Mouse (Mus musculus): ENCODE measurements around the gene Ptrh1. TPM values are rescaled to one million over a fixed set of nuclear protein-coding genes. Genes with fewer than 3 reads are reported as not detected.

The Ptrh1 gene
- polyA plus RNA-seq, 1 experiment from 2014 or later: 5.2 TPM

GRCm38 (mm10) chr2:32759001-32759400 is 16.6 kb upstream of the Ptrh1 start:
- Histone ChIP-seq H3K27me3 (ENCODE audit: low read depth, poor library complexity, severe bottlenecking) (peaks cover 19% of the 10 kb centered on the region), H3K27ac (replicated peaks) (no peak overlapping the region), H3K4me1 (peaks cover 22% of the 10 kb centered on the region), H3K4me3 (0 out of 2 replicates have a peak overlapping the region, but pooled peaks have one; percentile 4), H3K36me3 (peaks cover 50% of the 10 kb centered on the region), H3K9me3 (replicated peaks) (no peaks in the 10 kb centered on the region)
- 87% methylated on average over 2 of the region's 2 CpGs for WGBS
- no peak for DNase-seq (ENCODE audit: low spot score)

DNA sequence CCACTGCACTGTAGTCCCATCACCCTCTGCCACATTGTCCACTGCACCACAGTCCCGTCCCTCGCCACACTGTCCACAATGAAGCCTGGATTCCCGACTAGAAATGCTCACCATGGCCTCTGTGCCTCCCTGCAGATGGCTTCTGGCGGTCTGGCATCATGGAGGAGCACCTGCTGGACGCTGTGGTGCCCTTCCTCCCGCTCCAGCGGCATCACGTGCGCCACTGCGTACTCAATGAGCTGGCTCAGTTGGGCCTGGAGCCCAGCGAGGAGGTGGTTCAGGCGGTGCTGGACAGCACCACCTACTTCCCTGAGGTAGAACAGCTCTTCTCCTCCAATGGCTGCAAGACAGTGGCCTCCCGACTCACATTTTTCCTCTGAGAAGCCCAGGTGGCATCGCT is 14.2 kb upstream of the Ptrh1 start:
- Histone ChIP-seq H3K27me3 (ENCODE audit: low read depth, poor library complexity, severe bottlenecking) (no peaks in the 10 kb centered on the region), H3K36me3 (peaks cover 39% of the 10 kb centered on the region), H3K4me3 (no peak overlapping the region), H3K27ac (replicated peaks) (no peak overlapping the region), H3K9me3 (replicated peaks) (no peaks in the 10 kb centered on the region), H3K4me1 (peaks cover 22% of the 10 kb centered on the region)
- 88% methylated on average over 14 of the region's 14 CpGs for WGBS
- no peak for DNase-seq (ENCODE audit: low spot score)

DNA sequence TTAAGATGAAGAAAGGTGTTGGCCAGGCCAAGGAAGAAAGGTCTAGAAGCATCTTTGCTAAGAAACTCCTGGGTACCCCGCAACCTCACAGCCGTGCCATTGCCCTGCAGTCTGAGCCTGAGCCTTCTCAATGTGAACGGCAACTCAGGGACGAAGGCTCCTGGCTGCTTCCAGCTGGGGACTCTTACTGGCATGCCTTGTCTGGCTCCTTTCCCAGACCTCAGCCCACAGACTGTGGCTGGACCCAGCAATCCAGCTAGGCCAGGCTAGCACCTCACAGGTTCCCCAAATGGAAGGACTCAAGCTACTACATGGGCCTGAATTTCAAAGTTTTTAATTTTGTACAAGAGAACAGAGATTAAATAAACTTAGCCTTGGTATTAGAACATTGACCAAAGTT is 13.7 kb upstream of the Ptrh1 start:
- DNase-seq (ENCODE audit: low spot score): no peak
- no peaks in the 10 kb centered on the region for H3K9me3 ChIP-seq (replicated peaks)
- no peak overlapping the region for H3K4me3 ChIP-seq
- H3K4me1 ChIP-seq: peaks cover 22% of the 10 kb centered on the region
- 86% methylated on average over 4 of the region's 4 CpGs for WGBS
- H3K27me3 ChIP-seq (ENCODE audit: low read depth, poor library complexity, severe bottlenecking): 0 out of 2 replicates have a peak, but pooled peaks cover 3% of the 10 kb centered on the region
- H3K27ac ChIP-seq (replicated peaks): no peak overlapping the region
- peaks cover 39% of the 10 kb centered on the region for H3K36me3 ChIP-seq

DNA sequence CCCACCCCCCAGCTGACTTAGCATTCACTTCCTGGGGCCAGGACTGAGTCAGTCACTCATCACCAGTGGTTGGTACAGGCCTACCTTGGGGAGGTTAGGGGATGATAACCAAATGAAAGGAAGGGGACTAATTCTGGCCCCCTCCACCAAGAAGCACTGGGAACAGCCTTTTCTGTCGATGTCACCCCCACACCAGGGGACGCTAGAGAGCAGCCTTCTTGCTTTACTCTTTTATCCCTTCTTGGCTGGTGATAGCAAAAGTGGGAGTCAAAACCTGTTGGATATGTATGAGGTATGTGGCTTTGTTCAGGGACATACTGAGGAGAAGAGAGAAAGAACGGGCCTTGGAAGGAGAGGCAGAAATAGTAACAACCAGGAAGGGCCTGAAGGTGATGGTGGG is 12.2 kb upstream of the Ptrh1 start:
- peaks cover 22% of the 10 kb centered on the region for H3K4me1 ChIP-seq
- no peaks in the 10 kb centered on the region for H3K9me3 ChIP-seq (replicated peaks)
- 85% methylated on average over 3 of the region's 3 CpGs for WGBS
- H3K27ac ChIP-seq (replicated peaks): no peak overlapping the region
- H3K4me3 ChIP-seq: no peak overlapping the region
- 0 out of 2 replicates have a peak, but pooled peaks cover 10% of the 10 kb centered on the region for H3K27me3 ChIP-seq (ENCODE audit: low read depth, poor library complexity, severe bottlenecking)
- DNase-seq (ENCODE audit: low spot score): no peak
- peaks cover 39% of the 10 kb centered on the region for H3K36me3 ChIP-seq

DNA sequence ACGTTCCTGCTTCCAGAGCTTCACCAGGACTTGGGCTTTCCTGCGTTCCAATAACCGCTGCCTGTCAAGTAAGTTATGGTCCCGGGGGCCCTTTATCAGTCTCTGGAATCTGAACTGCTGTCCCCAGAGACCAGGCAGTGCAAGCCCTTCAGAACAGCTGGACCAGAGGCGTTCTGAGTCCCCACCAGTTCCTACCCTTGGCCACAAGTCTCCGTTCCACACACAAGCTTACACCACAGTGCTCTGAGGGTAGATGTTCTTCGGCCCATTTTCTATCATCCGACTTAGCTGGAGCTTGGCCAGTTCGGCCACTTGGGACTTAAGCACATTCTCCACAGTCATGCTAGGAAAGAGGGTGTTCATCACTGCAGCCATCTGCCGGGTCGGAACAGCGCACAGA is 8.3 kb upstream of the Ptrh1 start:
- DNase-seq (ENCODE audit: low spot score): no peak
- Histone ChIP-seq H3K9me3 (replicated peaks) (no peaks in the 10 kb centered on the region), H3K4me1 (peaks cover 47% of the 10 kb centered on the region), H3K4me3 (no peak overlapping the region), H3K27ac (replicated peaks) (no peak overlapping the region; the same call in 1 of the 2 replicates), H3K27me3 (ENCODE audit: low read depth, poor library complexity, severe bottlenecking) (0 out of 2 replicates have a peak, but pooled peaks cover 18% of the 10 kb centered on the region), H3K36me3 (peaks cover 11% of the 10 kb centered on the region)
- WGBS: 79% methylated on average over 12 of the region's 12 CpGs

DNA sequence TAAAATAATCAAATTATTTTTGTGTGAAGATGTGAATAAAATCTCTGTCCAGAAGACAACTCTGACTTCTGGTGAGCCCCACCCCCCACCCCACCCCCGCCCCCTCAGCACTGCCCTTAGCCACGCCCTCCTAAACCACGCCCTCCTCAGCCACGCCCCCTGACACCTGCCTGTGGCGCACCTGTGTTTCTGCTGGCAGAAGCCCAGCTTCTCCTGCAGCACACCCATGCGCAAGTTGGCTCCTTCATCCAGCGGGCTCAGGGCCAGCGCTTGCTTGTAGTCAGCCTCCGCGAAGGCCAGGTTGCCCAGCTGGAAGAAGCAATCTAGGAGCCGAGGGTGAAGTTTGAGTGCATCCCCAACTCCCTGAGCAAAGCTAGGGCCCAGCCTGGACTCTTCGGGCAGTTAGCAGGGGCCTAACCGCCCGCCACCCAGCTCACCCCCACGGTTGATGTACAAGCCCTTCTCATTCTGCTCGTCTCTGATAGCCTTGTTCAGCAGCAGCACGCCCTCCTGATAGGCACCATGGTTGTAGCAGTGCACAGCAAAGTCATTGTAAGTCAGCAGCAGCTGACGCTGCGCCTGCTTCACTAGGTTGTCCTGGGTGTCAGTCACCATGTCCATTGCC is 6.8 kb upstream of the Ptrh1 start:
- H3K27ac ChIP-seq (replicated peaks): 0 out of 2 replicates have a peak overlapping the region, but pooled peaks have one; percentile 38
- H3K4me3 ChIP-seq: no peak overlapping the region
- H3K27me3 ChIP-seq (ENCODE audit: low read depth, poor library complexity, severe bottlenecking): peaks cover 23% of the 10 kb centered on the region; the same call in 1 of the 2 replicates
- H3K4me1 ChIP-seq: peaks cover 48% of the 10 kb centered on the region
- no peaks in the 10 kb centered on the region for H3K9me3 ChIP-seq (replicated peaks)
- H3K36me3 ChIP-seq: no peaks in the 10 kb centered on the region
- WGBS: 50% methylated on average over 19 of the region's 19 CpGs
- no peak for DNase-seq (ENCODE audit: low spot score)

DNA sequence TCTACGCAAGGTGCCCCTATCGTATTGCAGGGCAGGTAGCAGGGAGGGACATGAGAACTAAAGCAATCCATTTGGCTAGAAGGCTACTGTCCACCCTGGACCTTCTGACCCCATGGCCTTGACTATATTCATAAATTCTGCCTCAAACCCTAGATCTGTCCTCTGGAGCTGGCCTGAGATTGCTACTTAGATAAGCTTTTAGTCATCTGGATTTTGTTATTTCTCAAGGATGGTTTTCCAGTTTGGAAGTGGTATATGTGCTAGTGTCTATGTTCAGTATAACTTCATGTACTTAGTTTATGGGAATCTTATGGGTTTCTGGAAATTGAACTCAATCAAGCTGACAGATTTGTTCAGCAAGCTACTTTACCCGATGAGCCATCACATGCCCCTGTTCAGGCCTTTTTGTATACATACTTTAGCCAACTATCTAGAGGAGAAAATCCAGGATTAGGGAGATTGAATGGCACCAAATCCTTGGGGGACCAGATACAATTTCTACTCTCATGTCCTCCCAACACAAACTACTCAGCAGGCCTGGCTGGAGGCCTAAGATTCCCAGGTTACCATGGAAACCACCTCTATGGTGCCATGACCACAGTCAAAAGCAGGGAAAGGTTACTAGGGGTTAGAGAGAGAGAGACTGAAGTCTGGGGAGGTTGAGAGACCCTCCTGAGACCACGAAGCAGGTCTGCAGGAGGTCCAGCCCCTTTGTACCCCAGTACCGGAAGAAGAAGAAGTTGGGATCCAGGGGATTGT is 6.1 kb upstream of the Ptrh1 start:
- 54% methylated on average over 5 of the region's 5 CpGs for WGBS
- Histone ChIP-seq H3K9me3 (replicated peaks) (no peaks in the 10 kb centered on the region), H3K27me3 (ENCODE audit: low read depth, poor library complexity, severe bottlenecking) (peaks cover 26% of the 10 kb centered on the region; the same call in 1 of the 2 replicates), H3K36me3 (no peaks in the 10 kb centered on the region), H3K4me3 (no peak overlapping the region), H3K4me1 (peaks cover 48% of the 10 kb centered on the region), H3K27ac (replicated peaks) (peak overlapping the region; percentile 46; the same call in 1 of the 2 replicates)
- DNase-seq (ENCODE audit: low spot score): peak; percentile 33

- DNase-seq (ENCODE audit: low spot score): peak; percentile 30
- 31% methylated on average over 12 of the region's 12 CpGs for WGBS
- Histone ChIP-seq H3K27ac (replicated peaks) (no peak overlapping the region), H3K9me3 (replicated peaks) (no peaks in the 10 kb centered on the region), H3K36me3 (no peaks in the 10 kb centered on the region), H3K4me3 (no peak overlapping the region), H3K4me1 (peaks cover 63% of the 10 kb centered on the region), H3K27me3 (ENCODE audit: low read depth, poor library complexity, severe bottlenecking) (peaks cover 31% of the 10 kb centered on the region)
These were observed 3.7 kb upstream of the Ptrh1 start for GRCm38 (mm10) chr2:32771886-32772285.

GRCm38 (mm10) chr2:32772626-32773279 is 2.8 kb upstream of the Ptrh1 start:
- Histone ChIP-seq H3K4me3 (no peak overlapping the region), H3K4me1 (peaks cover 54% of the 10 kb centered on the region), H3K9me3 (replicated peaks) (no peaks in the 10 kb centered on the region), H3K27me3 (ENCODE audit: low read depth, poor library complexity, severe bottlenecking) (peaks cover 32% of the 10 kb centered on the region), H3K36me3 (no peaks in the 10 kb centered on the region), H3K27ac (replicated peaks) (no peak overlapping the region)
- DNase-seq (ENCODE audit: low spot score): no peak
- WGBS: 91% methylated on average over 8 of the region's 8 CpGs

- H3K27ac ChIP-seq (replicated peaks): no peak overlapping the region; the same call in 1 of the 2 replicates
- no peaks in the 10 kb centered on the region for H3K9me3 ChIP-seq (replicated peaks)
- H3K4me1 ChIP-seq: peaks cover 32% of the 10 kb centered on the region
- no peak for DNase-seq (ENCODE audit: low spot score)
- no peaks in the 10 kb centered on the region for H3K36me3 ChIP-seq
- WGBS: 23% methylated on average over 22 of the region's 22 CpGs
- H3K27me3 ChIP-seq (ENCODE audit: low read depth, poor library complexity, severe bottlenecking): peaks cover 32% of the 10 kb centered on the region
- peak overlapping the region; percentile 60 for H3K4me3 ChIP-seq
These were observed 606 bp downstream of the Ptrh1 start for GRCm38 (mm10) chr2:32776192-32776591.

DNA sequence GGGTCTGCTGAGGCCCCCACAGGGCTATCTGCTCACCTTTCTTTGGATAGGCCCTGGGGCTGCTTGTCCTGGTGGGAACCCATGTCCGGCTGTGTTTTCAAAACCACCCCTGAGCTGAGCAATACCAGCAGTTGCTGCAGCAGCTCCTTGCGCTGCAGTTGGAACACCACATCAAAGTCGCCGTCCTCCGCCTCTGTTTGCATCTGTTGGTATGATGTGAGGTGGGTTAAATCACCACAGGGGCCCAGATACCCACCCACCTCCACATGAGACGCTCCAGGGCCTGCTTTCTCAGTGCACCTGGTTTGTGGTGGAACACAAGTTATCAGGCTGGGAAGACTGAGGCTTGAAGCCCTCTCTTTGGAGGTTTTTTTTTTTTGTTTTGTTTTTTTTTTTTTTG is 2.5 kb downstream of the Ptrh1 start:
- Histone ChIP-seq H3K4me3 (no peak overlapping the region), H3K27ac (replicated peaks) (no peak overlapping the region), H3K4me1 (peaks cover 22% of the 10 kb centered on the region), H3K36me3 (no peaks in the 10 kb centered on the region), H3K27me3 (ENCODE audit: low read depth, poor library complexity, severe bottlenecking) (peaks cover 23% of the 10 kb centered on the region), H3K9me3 (replicated peaks) (no peaks in the 10 kb centered on the region)
- DNase-seq (ENCODE audit: low spot score): no peak
- WGBS: 96% methylated on average over 6 of the region's 6 CpGs

DNA sequence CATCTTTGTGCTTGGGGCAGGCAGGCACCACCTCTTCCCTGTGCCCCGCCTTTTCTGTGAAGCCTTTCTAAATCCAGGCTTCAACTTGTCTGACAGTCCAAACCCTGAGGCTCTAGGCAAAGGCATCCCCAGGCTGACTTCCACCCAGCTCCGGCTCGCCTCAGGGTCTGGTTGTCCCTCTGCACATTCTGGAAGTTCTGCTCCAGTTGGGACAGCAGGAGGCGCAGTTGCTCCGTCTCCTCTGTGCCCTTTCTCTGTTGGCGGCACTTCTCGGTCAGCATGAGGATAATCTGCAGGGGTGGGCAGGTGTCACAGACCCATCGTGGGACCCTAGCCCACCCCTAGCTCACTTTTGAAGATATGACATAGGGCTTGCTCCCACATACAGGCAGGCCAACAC is 3.5 kb downstream of the Ptrh1 start:
- DNase-seq (ENCODE audit: low spot score): peak; percentile 60
- Histone ChIP-seq H3K9me3 (replicated peaks) (no peaks in the 10 kb centered on the region), H3K27me3 (ENCODE audit: low read depth, poor library complexity, severe bottlenecking) (peaks cover 16% of the 10 kb centered on the region), H3K36me3 (no peaks in the 10 kb centered on the region), H3K27ac (replicated peaks) (no peak overlapping the region), H3K4me3 (no peak overlapping the region), H3K4me1 (peaks cover 22% of the 10 kb centered on the region)
- WGBS: 17% methylated on average over 8 of the region's 8 CpGs

All from midbrain, embryonic 10.5 days (tissue).